Mouse (Mus musculus): ENCODE data around the gene Nop58. TPM values are rescaled to one million over a fixed set of nuclear protein-coding genes. Genes with fewer than 3 reads are reported as not detected.
A peak's percentile ranks its signal among the peaks of the same experiment; 100 is the strongest.
"Not testable (repeated sequence)": the region's sequence is repeated elsewhere in the genome, so short reads cannot be mapped to it uniquely, and the experiment has no call there.

The Nop58 gene
- 130 and 134 TPM in 2 replicates for polyA plus RNA-seq (2015; fragmentation: Nextera tagmentation; extraction: Ambion mirVana)

DNA sequence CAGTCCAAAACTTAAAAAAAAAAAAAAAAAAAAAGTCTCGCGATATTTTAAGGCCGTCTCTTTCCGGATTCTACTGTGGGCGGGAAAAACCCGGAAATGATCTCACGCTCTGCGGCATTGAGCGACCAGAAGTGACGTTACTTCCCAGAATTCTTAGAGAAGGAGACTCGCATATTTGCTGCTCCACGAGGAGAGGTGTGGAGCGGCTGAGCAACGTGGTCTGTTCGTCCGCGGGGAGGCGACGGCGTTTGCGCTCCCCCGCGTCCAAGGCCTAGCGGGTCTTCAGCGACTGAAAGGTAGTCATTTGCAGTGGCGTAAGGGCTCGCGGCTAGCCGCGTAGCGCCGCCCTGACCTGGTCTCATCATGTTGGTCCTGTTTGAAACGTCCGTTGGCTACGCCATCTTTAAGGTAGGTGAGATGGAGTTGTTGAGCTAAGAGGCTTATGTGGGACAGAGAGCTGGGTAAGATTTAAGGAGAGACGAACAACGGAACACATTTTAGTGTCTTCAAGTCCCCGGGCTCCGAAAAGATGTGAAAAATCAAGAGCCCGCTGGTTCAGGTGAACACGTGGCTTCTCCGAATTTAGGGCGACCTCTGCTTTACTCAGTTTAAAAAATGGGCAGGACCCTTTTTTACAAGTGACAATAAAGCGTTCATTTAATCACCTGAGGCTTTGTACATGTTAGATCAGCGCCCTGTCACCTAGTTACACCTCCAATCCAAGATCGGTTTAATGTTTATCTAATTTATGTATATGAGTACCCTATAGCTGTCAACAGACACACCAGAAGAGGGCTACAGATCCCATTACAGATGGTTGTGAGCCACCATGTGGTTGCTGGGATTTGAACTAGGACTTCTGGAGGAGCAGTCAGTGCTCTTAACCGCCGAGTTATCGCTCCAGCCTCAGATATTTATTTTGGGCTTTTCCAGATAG lies at the start of gene Nop58:
Gene Nop58 (plus strand): TSS at position 153 of the 937 bp plus-strand sequence.
- H3K4me1 ChIP-seq (replicated peaks) = peaks cover 24% of the 10 kb centered on the region
- H3K36me3 ChIP-seq = no peaks in the 10 kb centered on the region
- WGBS = under 1% methylated on average over 49 of the region's 49 CpGs
- peak within 1 kb of the TSS; percentile 87 for H3K27ac ChIP-seq
- H3K4me2 ChIP-seq = peak within 1 kb of the TSS; percentile 90
- H3K27me3 ChIP-seq = no peaks in the 10 kb centered on the region
- no peaks in the 10 kb centered on the region for H3K9me3 ChIP-seq (replicated peaks)
- peak; percentile 93 for ATAC-seq (replicated peaks; ENCODE audit: insufficient number of reproducible peaks, insufficient read depth, low FRiP score, low read depth)
- peak within 1 kb of the TSS; percentile 83 for H3K4me3 ChIP-seq
- H3K9ac ChIP-seq = peak within 1 kb of the TSS; percentile 71

DNA sequence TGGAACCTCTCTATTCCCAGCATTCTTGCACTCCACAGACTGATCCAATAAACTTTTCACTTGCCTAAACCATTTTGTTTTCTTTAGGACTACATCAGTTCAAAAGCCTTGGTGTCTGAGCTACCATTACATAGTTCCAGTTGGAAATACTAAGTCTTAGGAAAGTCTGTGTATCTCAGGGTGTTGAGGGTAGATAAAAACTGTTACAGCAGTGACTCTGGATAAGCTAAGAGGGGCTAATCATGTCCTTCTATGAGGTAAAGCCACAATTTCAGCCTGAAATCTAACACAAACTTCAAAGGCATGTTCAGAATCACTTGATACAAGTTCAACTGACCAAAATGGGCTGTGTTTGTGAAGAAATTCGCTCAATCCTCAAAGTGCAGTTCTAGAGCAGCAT lies 48.4 kb upstream of the Nop58 start:
- no peak overlapping the region for H3K9ac ChIP-seq
- no peaks in the 10 kb centered on the region for H3K4me1 ChIP-seq (replicated peaks)
- no peak overlapping the region for H3K27ac ChIP-seq
- no peak overlapping the region for H3K4me3 ChIP-seq
- no peaks in the 10 kb centered on the region for H3K27me3 ChIP-seq
- 58% methylated on average over 1 of the region's 1 CpGs for WGBS
- H3K36me3 ChIP-seq = peaks cover 8% of the 10 kb centered on the region; the same call in 1 of the 2 replicates
- H3K4me2 ChIP-seq = no peak overlapping the region
- no peaks in the 10 kb centered on the region for H3K9me3 ChIP-seq (replicated peaks)
- no peak for ATAC-seq (replicated peaks; ENCODE audit: insufficient number of reproducible peaks, insufficient read depth, low FRiP score, low read depth)

DNA sequence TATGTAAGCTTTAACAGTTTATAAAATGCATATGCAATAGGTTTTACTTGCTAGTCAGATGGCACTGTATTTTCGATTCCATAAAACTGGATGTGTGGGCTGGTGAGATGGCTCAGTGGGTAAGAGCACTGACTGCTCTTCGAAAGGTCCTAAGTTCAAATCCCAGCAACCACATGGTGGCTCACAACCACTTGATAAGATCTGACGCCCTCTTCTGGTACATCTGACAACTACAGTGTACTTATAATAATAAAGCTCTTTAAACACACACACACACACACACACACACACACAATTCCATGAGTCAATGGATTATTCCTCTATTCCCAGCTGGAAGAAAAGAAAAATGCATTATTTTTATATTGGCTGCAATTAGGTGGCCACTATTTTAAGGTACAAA lies 46.4 kb upstream of the Nop58 start:
- Histone ChIP-seq H3K27ac (no peak overlapping the region), H3K36me3 (peaks cover 18% of the 10 kb centered on the region), H3K4me3 (no peak overlapping the region), H3K27me3 (no peaks in the 10 kb centered on the region), H3K9ac (no peak overlapping the region), H3K4me2 (no peak overlapping the region), H3K4me1 (replicated peaks) (no peaks in the 10 kb centered on the region), H3K9me3 (replicated peaks) (no peaks in the 10 kb centered on the region)
- 84% methylated on average over 3 of the region's 3 CpGs for WGBS
- ATAC-seq (replicated peaks; ENCODE audit: insufficient number of reproducible peaks, insufficient read depth, low FRiP score, low read depth) = no peak

DNA sequence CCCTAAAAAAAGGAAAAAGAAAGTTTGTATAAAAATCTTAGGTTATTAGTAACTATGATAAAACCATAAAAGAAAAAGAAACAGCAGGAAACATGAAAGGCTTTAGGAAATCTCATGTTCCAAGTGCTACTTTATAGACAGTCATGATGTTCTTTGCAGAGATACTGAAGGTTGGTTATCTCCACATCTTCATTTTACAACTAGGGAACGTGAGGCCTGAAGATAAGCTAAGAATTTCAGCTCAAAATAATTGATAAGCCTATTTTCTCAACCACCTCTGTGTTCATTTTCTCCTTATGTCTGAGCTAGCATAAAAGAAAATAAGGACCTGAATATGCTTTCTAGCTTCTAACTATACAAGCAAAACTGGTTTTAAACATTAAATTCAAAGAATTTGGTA lies 42.3 kb upstream of the Nop58 start:
- Histone ChIP-seq H3K4me2 (no peak overlapping the region), H3K27me3 (no peaks in the 10 kb centered on the region), H3K36me3 (peaks cover 25% of the 10 kb centered on the region), H3K9me3 (replicated peaks) (no peaks in the 10 kb centered on the region), H3K9ac (no peak overlapping the region), H3K27ac (no peak overlapping the region), H3K4me3 (no peak overlapping the region), H3K4me1 (replicated peaks) (no peaks in the 10 kb centered on the region)
- no peak for ATAC-seq (replicated peaks; ENCODE audit: insufficient number of reproducible peaks, insufficient read depth, low FRiP score, low read depth)
- 46% methylated on average over 1 of the region's 1 CpGs for WGBS

DNA sequence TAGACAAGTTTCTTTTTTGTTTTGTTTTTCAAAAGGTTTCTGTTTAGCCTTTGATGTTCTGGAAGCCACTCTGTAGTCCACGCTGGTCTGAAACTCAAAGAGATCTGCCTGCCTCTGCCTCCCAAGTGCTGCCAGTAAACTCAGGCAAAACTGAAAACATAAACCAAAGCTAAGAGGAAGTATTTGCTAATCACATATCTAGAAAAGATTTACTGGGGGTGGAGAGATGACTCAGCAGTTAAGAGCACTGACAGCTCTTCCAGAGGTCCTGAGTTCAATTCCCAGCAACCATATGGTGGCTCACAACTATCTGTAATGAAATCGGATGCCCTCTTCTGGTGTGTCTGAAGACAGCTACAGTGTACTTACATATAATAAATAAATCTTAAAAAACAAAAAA lies 38.3 kb upstream of the Nop58 start:
- not testable (repeated sequence) for H3K9me3 ChIP-seq (replicated peaks); H3K4me2 ChIP-seq; H3K9ac ChIP-seq; H3K4me3 ChIP-seq; H3K4me1 ChIP-seq (replicated peaks); ATAC-seq (replicated peaks; ENCODE audit: insufficient number of reproducible peaks, insufficient read depth, low FRiP score, low read depth); H3K27ac ChIP-seq; H3K27me3 ChIP-seq
- H3K36me3 ChIP-seq = peaks cover 30% of the 10 kb centered on the region
- WGBS = 94% methylated on average over 2 of the region's 2 CpGs

DNA sequence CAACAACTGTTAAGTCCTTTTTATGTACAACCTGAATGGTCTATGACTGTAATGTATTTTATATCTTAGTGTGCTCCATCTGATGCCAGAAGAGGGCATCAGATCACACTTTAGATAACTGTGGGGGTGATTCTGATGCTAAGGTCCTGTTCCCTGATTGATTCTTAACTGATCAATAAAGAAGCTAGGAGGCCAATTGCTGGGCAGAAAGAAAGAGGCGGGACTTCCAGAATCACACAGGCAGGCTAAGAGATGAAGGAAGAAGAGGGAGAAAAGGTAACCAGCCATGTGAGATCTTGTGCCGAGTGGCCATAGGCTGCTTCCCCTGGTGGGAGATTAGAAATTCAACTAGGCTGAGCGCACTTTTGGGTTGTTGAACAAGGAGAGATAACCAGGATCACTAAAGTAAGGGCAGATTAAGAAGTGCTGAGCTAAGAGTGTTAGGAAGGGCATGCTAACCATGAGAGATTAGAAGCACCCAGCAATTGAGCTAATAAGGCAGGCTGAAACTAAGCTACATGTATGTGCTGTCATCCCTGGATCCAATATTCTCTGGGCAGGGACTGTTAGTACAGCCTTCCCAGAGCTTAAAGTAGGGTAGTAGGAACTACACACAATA lies 33.5 kb upstream of the Nop58 start:
- Histone ChIP-seq H3K4me1 (replicated peaks) (no peaks in the 10 kb centered on the region), H3K27me3 (no peaks in the 10 kb centered on the region), H3K9ac (no peak overlapping the region), H3K4me3 (no peak overlapping the region), H3K36me3 (peaks cover 22% of the 10 kb centered on the region), H3K9me3 (replicated peaks) (no peaks in the 10 kb centered on the region), H3K4me2 (no peak overlapping the region), H3K27ac (no peak overlapping the region)
- WGBS = 85% methylated on average over 3 of the region's 3 CpGs
- ATAC-seq (replicated peaks; ENCODE audit: insufficient number of reproducible peaks, insufficient read depth, low FRiP score, low read depth) = no peak

DNA sequence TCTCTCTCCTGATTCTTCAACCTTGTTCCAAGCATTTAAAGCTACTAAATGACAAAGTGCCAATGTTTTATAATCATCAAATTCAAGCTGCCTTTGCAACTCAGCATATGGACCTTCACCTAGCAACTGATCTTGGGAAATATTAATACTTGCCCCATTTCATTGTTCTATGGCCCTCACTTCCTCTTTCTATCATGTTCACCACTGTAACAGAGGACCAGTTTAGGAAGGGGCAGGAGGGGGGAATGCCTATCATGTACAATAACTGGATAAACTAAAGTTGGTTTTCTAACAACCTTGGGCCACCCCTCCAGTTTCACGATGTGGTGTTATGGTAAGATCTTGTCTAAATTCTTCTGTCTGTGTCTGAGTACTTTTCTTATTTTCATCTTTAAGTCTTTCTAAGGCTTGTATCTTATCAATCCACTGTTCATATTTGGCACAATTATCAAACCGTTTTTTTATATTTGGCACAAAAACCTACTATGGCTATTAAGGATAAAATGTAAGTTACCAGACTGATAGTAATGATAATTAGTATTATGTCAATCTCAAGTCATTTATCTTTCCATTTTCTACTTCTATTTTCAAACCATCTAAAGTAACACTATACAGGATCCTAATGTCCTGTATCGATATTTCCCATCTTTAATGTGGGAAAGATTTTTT lies 31.4 kb upstream of the Nop58 start:
- no peak overlapping the region for H3K9ac ChIP-seq
- no peaks in the 10 kb centered on the region for H3K4me1 ChIP-seq (replicated peaks)
- no peaks in the 10 kb centered on the region for H3K9me3 ChIP-seq (replicated peaks)
- WGBS = 86% methylated on average over 3 of the region's 3 CpGs
- H3K27ac ChIP-seq = no peak overlapping the region
- no peaks in the 10 kb centered on the region for H3K27me3 ChIP-seq
- H3K4me2 ChIP-seq = no peak overlapping the region
- H3K36me3 ChIP-seq = peaks cover 14% of the 10 kb centered on the region
- no peak for ATAC-seq (replicated peaks; ENCODE audit: insufficient number of reproducible peaks, insufficient read depth, low FRiP score, low read depth)
- H3K4me3 ChIP-seq = no peak overlapping the region

DNA sequence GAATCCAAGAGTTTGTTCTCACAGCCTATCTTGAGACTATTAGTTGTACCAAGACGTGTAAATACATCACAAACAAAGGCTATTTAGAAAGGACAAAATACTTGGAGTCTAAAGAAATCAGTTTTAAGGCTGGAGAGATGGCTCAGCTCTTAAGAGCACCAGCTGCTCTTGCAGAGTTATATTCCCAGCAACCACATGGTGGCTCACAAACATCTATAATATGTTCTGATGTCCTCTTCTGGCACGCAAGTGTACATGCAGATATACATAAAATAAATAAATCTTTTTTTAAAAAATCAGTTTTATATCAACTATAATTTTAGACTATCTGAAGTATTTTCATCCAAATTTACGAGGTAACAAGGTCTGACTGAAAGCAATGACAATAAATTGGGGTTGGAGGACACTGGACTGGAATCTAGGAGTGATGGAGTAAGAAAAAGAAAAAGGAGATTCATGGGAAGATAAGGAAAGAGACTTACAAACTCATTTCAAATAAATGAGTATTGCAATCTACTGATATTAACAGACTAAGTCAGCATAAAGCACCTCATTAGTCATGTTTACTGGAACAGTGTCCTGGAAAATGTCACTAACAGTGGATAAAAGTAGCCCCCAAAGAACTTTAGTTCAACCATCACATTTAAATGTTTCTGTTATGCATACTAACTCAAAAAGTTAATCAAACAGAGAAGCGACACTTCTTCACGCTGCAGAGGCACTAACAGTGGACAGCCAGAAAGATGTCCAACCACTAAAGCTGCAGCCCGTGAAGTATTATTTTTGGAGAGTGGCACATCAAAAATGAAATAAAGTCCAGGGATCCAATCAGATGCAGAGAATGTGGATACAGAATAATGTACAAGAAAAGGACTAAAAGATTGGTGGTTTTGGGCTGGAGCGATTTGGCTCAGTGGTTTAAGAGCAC lies 28.3 kb upstream of the Nop58 start:
- Histone ChIP-seq H3K4me3 (no peak overlapping the region), H3K27me3 (no peaks in the 10 kb centered on the region), H3K4me2 (no peak overlapping the region), H3K9ac (no peak overlapping the region), H3K27ac (no peak overlapping the region), H3K9me3 (replicated peaks) (no peaks in the 10 kb centered on the region), H3K36me3 (peaks cover 8% of the 10 kb centered on the region; the same call in 1 of the 2 replicates), H3K4me1 (replicated peaks) (no peaks in the 10 kb centered on the region)
- WGBS = 79% methylated on average over 7 of the region's 7 CpGs
- ATAC-seq (replicated peaks; ENCODE audit: insufficient number of reproducible peaks, insufficient read depth, low FRiP score, low read depth) = no peak

DNA sequence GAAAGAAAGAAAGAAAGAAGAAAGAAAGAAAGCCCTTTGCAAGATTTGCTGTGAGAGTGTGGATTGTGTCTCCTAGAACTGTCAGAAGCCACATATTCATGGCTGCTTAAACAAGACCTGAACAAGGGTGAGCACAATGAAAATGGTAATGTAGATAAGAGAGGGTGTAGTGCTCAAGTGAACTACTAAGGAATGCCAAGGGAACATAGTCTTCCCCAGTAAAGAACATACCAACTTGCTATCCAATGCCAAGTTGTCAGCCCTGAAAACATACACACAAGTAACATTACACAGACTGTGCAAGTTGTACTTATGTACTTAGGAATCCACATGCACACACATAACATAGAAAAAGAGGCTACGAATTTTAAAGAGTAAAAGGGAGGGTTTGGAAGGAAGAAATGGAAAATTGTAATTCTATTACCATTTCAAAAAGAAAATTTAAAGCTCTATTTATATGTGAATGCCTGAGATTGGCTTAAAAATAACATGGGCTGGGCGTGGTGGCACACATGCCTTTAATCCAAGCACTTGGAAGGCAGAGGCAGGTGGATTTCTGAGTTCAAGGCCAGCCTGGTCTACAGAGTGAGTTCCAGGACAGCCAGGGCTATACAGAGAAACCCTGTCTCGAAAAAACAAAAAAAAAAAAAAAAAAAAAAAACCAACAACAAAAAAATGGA lies 21.2 kb upstream of the Nop58 start:
- 87% methylated on average over 3 of the region's 3 CpGs for WGBS
- no peak overlapping the region for H3K4me2 ChIP-seq
- no peaks in the 10 kb centered on the region for H3K27me3 ChIP-seq
- H3K36me3 ChIP-seq = 0 out of 2 replicates have a peak, but pooled peaks cover 3% of the 10 kb centered on the region
- peaks cover 11% of the 10 kb centered on the region for H3K4me1 ChIP-seq (replicated peaks)
- H3K4me3 ChIP-seq = no peak overlapping the region
- no peaks in the 10 kb centered on the region for H3K9me3 ChIP-seq (replicated peaks)
- H3K27ac ChIP-seq = no peak overlapping the region
- ATAC-seq (replicated peaks; ENCODE audit: insufficient number of reproducible peaks, insufficient read depth, low FRiP score, low read depth) = no peak
- no peak overlapping the region for H3K9ac ChIP-seq

DNA sequence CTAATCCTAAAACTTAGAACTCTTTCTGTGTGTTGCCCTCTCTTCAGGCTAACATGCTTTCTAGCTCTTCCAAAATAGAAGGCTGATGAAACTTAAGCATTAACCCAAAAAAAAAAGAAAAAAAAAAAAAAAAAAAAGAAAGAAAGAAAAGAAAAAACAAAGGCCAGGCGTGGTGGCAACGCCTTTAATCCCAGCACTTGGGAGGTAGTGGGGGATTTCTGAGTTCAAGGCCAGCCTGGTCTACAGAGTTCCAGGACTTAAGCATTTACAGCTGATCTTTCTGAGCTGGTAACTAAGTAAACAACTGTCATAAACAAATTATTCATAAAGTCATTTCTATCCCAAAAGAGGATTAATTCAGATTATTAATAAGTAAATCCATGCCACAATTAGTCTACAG lies 15.9 kb upstream of the Nop58 start:
- WGBS = 81% methylated on average over 2 of the region's 2 CpGs
- Histone ChIP-seq H3K9ac (no peak overlapping the region), H3K9me3 (replicated peaks) (no peaks in the 10 kb centered on the region), H3K27ac (no peak overlapping the region), H3K4me3 (peak overlapping the region; percentile 93; the same call in 1 of the 2 replicates), H3K27me3 (no peaks in the 10 kb centered on the region), H3K4me1 (replicated peaks) (peaks cover 15% of the 10 kb centered on the region), H3K4me2 (no peak overlapping the region), H3K36me3 (no peaks in the 10 kb centered on the region)
- no peak for ATAC-seq (replicated peaks; ENCODE audit: insufficient number of reproducible peaks, insufficient read depth, low FRiP score, low read depth)

All from heart, embryonic 15.5 days (tissue).